Mouse (Mus musculus): ENCODE measurements around the gene Plxnb2. TPM values are rescaled to one million over a fixed set of nuclear protein-coding genes. Genes with fewer than 3 reads are reported as not detected.

The Plxnb2 gene
- polyA plus RNA-seq, 1 experiment from 2014 or later, result 139 TPM

- peak overlapping the region; percentile 16; the same call in 1 of the 2 replicates for H3K4me2 ChIP-seq (ENCODE audit: low read depth, low read length)
- 54% methylated on average over 9 of the region's 9 CpGs for WGBS
- peak overlapping the region; percentile 81 for H3K27ac ChIP-seq (ENCODE audit: low read length)
These were observed 19.2 kb downstream of the Plxnb2 start for GRCm38 (mm10) chr15:89161397-89161796.

GRCm38 (mm10) chr15:89158516-89158915 is 22.1 kb downstream of the Plxnb2 start:
- H3K4me1 ChIP-seq (replicated peaks; ENCODE audit: control insufficient read depth, insufficient read depth, low read length), result peaks cover 5% of the 10 kb centered on the region; the same call in 1 of the 2 replicates
- no peak overlapping the region for H3K27ac ChIP-seq (ENCODE audit: low read length)
- ATAC-seq (ENCODE audit: low read depth), result no peak
- no peaks in the 10 kb centered on the region for H3K9me3 ChIP-seq (ENCODE audit: control insufficient read depth, low read length)
- H3K4me2 ChIP-seq (ENCODE audit: low read depth, low read length), result no peak overlapping the region
- no peak overlapping the region for H3K4me3 ChIP-seq (ENCODE audit: low read length)
- H3K36me3 ChIP-seq (ENCODE audit: control insufficient read depth, insufficient read depth, low read length), result peaks cover 64% of the 10 kb centered on the region
- H3K9ac ChIP-seq (ENCODE audit: low read length), result no peak overlapping the region
- 94% methylated on average over 16 of the region's 16 CpGs for WGBS
- no peaks in the 10 kb centered on the region for H3K27me3 ChIP-seq (ENCODE audit: control insufficient read depth, insufficient read depth, low read depth, low read length)

More at GRCm38 (mm10) chr15:89161397-89161796, 19.2 kb downstream of the Plxnb2 start:
- Histone ChIP-seq H3K9me3 (ENCODE audit: control insufficient read depth, low read length) (no peaks in the 10 kb centered on the region), H3K27me3 (ENCODE audit: control insufficient read depth, insufficient read depth, low read depth, low read length) (no peaks in the 10 kb centered on the region), H3K9ac (ENCODE audit: low read length) (no peak overlapping the region), H3K36me3 (ENCODE audit: control insufficient read depth, insufficient read depth, low read length) (peaks cover 79% of the 10 kb centered on the region), H3K4me1 (replicated peaks; ENCODE audit: control insufficient read depth, insufficient read depth, low read length) (peaks cover 5% of the 10 kb centered on the region; the same call in 1 of the 2 replicates), H3K4me3 (ENCODE audit: low read length) (no peak overlapping the region)
- peak; percentile 78 for ATAC-seq (ENCODE audit: low read depth)

- peaks cover 5% of the 10 kb centered on the region; the same call in 1 of the 2 replicates for H3K4me1 ChIP-seq (replicated peaks; ENCODE audit: control insufficient read depth, insufficient read depth, low read length)
- peak; percentile 29; the same call in 1 of the 2 replicates for ATAC-seq (ENCODE audit: low read depth)
- H3K4me2 ChIP-seq (ENCODE audit: low read depth, low read length), result no peak overlapping the region
- 59% methylated on average over 7 of the region's 7 CpGs for WGBS
- no peak overlapping the region for H3K27ac ChIP-seq (ENCODE audit: low read length)
- no peak overlapping the region for H3K9ac ChIP-seq (ENCODE audit: low read length)
- no peaks in the 10 kb centered on the region for H3K9me3 ChIP-seq (ENCODE audit: control insufficient read depth, low read length)
- peaks cover 59% of the 10 kb centered on the region for H3K36me3 ChIP-seq (ENCODE audit: control insufficient read depth, insufficient read depth, low read length)
- H3K4me3 ChIP-seq (ENCODE audit: low read length), result no peak overlapping the region
- no peaks in the 10 kb centered on the region for H3K27me3 ChIP-seq (ENCODE audit: control insufficient read depth, insufficient read depth, low read depth, low read length)
These were observed 22.6 kb downstream of the Plxnb2 start for GRCm38 (mm10) chr15:89157954-89158353.

- H3K4me3 ChIP-seq (ENCODE audit: low read length), result no peak overlapping the region
- peaks cover 17% of the 10 kb centered on the region for H3K4me1 ChIP-seq (replicated peaks; ENCODE audit: control insufficient read depth, insufficient read depth, low read length)
- H3K27ac ChIP-seq (ENCODE audit: low read length), result no peak overlapping the region
- peaks cover 23% of the 10 kb centered on the region for H3K27me3 ChIP-seq (ENCODE audit: control insufficient read depth, insufficient read depth, low read depth, low read length)
- H3K9ac ChIP-seq (ENCODE audit: low read length), result no peak overlapping the region
- no peaks in the 10 kb centered on the region for H3K9me3 ChIP-seq (ENCODE audit: control insufficient read depth, low read length)
- no peak for ATAC-seq (ENCODE audit: low read depth)
- H3K4me2 ChIP-seq (ENCODE audit: low read depth, low read length), result no peak overlapping the region
- H3K36me3 ChIP-seq (ENCODE audit: control insufficient read depth, insufficient read depth, low read length), result peaks cover 20% of the 10 kb centered on the region
These were observed 28.3 kb downstream of the Plxnb2 start for GRCm38 (mm10) chr15:89152312-89152711.

DNA sequence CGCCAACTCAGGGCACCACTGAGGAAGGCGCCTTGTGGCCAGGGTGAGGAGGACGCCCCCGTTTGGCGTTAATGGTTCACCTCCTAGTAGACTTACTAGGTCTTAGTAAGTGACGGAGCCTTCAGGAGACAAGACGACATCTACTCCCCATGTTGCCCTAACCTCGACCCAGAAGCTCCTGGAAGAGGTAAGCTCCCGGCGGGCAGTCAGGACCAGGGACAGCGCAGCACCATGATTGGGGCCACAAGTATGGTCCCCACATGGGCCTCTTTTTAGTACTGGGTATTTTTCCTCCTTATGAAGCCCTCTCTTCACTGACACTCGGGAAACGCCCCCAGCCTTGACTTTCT is 30.6 kb downstream of the Plxnb2 start:
- ATAC-seq (ENCODE audit: low read depth), result peak; percentile 18; the same call in 1 of the 2 replicates
- Histone ChIP-seq H3K4me3 (ENCODE audit: low read length) (peak overlapping the region; percentile 74), H3K4me1 (replicated peaks; ENCODE audit: control insufficient read depth, insufficient read depth, low read length) (peaks cover 27% of the 10 kb centered on the region), H3K9ac (ENCODE audit: low read length) (peak overlapping the region; percentile 34; the same call in 1 of the 2 replicates), H3K9me3 (ENCODE audit: control insufficient read depth, low read length) (no peaks in the 10 kb centered on the region), H3K36me3 (ENCODE audit: control insufficient read depth, insufficient read depth, low read length) (no peaks in the 10 kb centered on the region; the same call in 1 of the 2 replicates), H3K4me2 (ENCODE audit: low read depth, low read length) (peak overlapping the region; percentile 95), H3K27ac (ENCODE audit: low read length) (no peak overlapping the region; the same call in 1 of the 2 replicates), H3K27me3 (ENCODE audit: control insufficient read depth, insufficient read depth, low read depth, low read length) (peaks cover 39% of the 10 kb centered on the region)
- 4% methylated on average over 13 of the region's 13 CpGs for WGBS

GRCm38 (mm10) chr15:89149271-89150040 is 31.1 kb downstream of the Plxnb2 start, which contains the start of gene Mapk11:
Gene Mapk11 (minus strand): TSS chr15:89149628.
- H3K4me1 ChIP-seq (replicated peaks; ENCODE audit: control insufficient read depth, insufficient read depth, low read length), result peaks cover 27% of the 10 kb centered on the region
- H3K27ac ChIP-seq (ENCODE audit: low read length), result peak within 1 kb of the TSS; percentile 52
- ATAC-seq (ENCODE audit: low read depth), result peak; percentile 73
- H3K9ac ChIP-seq (ENCODE audit: low read length), result peak within 1 kb of the TSS; percentile 78
- no peaks in the 10 kb centered on the region; the same call in 1 of the 2 replicates for H3K36me3 ChIP-seq (ENCODE audit: control insufficient read depth, insufficient read depth, low read length)
- H3K27me3 ChIP-seq (ENCODE audit: control insufficient read depth, insufficient read depth, low read depth, low read length), result peaks cover 40% of the 10 kb centered on the region
- peak within 1 kb of the TSS; percentile 74 for H3K4me3 ChIP-seq (ENCODE audit: low read length)
- under 1% methylated on average over 49 of the region's 61 CpGs for WGBS
- H3K4me2 ChIP-seq (ENCODE audit: low read depth, low read length), result peak within 1 kb of the TSS; percentile 95
- no peaks in the 10 kb centered on the region for H3K9me3 ChIP-seq (ENCODE audit: control insufficient read depth, low read length)

GRCm38 (mm10) chr15:89148496-89149270 is 31.9 kb downstream of the Plxnb2 start:
- Histone ChIP-seq H3K36me3 (ENCODE audit: control insufficient read depth, insufficient read depth, low read length) (no peaks in the 10 kb centered on the region), H3K27me3 (ENCODE audit: control insufficient read depth, insufficient read depth, low read depth, low read length) (peaks cover 40% of the 10 kb centered on the region), H3K9ac (ENCODE audit: low read length) (peak overlapping the region; percentile 78), H3K4me1 (replicated peaks; ENCODE audit: control insufficient read depth, insufficient read depth, low read length) (peaks cover 27% of the 10 kb centered on the region), H3K4me3 (ENCODE audit: low read length) (peak overlapping the region; percentile 74), H3K9me3 (ENCODE audit: control insufficient read depth, low read length) (no peaks in the 10 kb centered on the region), H3K27ac (ENCODE audit: low read length) (no peak overlapping the region), H3K4me2 (ENCODE audit: low read depth, low read length) (peak overlapping the region; percentile 95)
- ATAC-seq (ENCODE audit: low read depth), result no peak
- 6% methylated on average over 25 of the region's 25 CpGs for WGBS

DNA sequence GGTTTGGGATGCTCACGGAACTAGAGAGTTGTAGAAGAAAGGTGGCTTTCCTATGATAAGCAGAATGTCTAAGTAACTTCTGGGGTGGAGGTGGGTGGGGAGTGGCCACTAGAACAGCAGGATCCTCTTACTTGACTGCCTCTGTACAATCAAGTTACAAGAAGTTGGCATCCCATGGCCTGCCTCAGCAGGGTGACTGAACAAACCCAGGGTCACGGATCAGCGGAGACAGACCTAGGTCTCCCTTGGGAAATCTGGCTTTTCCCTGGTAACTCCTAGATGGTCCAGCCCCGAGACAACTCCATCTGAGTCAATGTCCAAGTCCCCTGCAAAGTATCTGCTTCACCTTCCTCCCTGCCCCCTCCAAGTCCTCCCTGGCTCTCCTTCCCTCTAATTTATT is 32.7 kb downstream of the Plxnb2 start:
- Histone ChIP-seq H3K4me3 (ENCODE audit: low read length) (no peak overlapping the region), H3K36me3 (ENCODE audit: control insufficient read depth, insufficient read depth, low read length) (no peaks in the 10 kb centered on the region), H3K4me1 (replicated peaks; ENCODE audit: control insufficient read depth, insufficient read depth, low read length) (peaks cover 27% of the 10 kb centered on the region), H3K27me3 (ENCODE audit: control insufficient read depth, insufficient read depth, low read depth, low read length) (peaks cover 40% of the 10 kb centered on the region), H3K9ac (ENCODE audit: low read length) (no peak overlapping the region), H3K4me2 (ENCODE audit: low read depth, low read length) (peak overlapping the region; percentile 95; the same call in 1 of the 2 replicates), H3K9me3 (ENCODE audit: control insufficient read depth, low read length) (no peaks in the 10 kb centered on the region), H3K27ac (ENCODE audit: low read length) (no peak overlapping the region)
- no peak for ATAC-seq (ENCODE audit: low read depth)
- 74% methylated on average over 4 of the region's 4 CpGs for WGBS

- peaks cover 27% of the 10 kb centered on the region for H3K4me1 ChIP-seq (replicated peaks; ENCODE audit: control insufficient read depth, insufficient read depth, low read length)
- H3K36me3 ChIP-seq (ENCODE audit: control insufficient read depth, insufficient read depth, low read length), result no peaks in the 10 kb centered on the region
- no peaks in the 10 kb centered on the region for H3K9me3 ChIP-seq (ENCODE audit: control insufficient read depth, low read length)
- peak overlapping the region; percentile 49 for H3K4me2 ChIP-seq (ENCODE audit: low read depth, low read length)
- H3K4me3 ChIP-seq (ENCODE audit: low read length), result no peak overlapping the region
- no peak for ATAC-seq (ENCODE audit: low read depth)
- whole genome bisulfite sequencing, result 13% methylated on average over 10 of the region's 10 CpGs
- no peak overlapping the region; the same call in 1 of the 2 replicates for H3K9ac ChIP-seq (ENCODE audit: low read length)
- no peak overlapping the region for H3K27ac ChIP-seq (ENCODE audit: low read length)
- peaks cover 40% of the 10 kb centered on the region for H3K27me3 ChIP-seq (ENCODE audit: control insufficient read depth, insufficient read depth, low read depth, low read length)
These were observed 33.1 kb downstream of the Plxnb2 start for GRCm38 (mm10) chr15:89147456-89147855.
